Comparison of ENCODE assay signal across 14 mouse cellular contexts in the genomic region with DNA sequence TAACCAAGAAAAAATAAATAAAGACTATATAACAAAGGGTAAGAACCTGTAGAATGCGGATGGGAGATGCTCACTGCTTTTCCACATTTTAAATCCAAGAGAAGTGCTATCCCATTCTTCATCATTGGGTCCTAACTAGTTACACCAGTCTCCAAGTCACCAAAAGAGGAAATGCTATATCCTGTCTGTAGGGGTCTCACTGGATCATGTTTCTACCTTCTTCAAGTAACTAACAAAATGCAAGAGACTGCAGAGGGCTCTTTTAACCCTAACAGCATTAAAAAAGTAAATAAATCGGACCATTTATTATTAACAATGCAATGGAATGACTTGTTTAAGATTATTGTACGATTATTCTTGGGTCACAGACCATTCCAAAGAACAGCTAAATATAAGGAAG. TPM values are rescaled to one million over a fixed set of nuclear protein-coding genes. Genes with fewer than 3 reads are reported as not detected.
A peak's percentile ranks its signal among the peaks of the same experiment; 100 is the strongest.
DNase-seq lines count a peak whose midpoint lies in the region; ATAC-seq and TF ChIP-seq lines count a peak whose summit lies in the region.
"Had no signal": no experiment of that assay in that cellular context is flagged by ENCODE, and none has a peak within 500 bp of the region (broad histone marks: within the 10 kb centered on the region; RNA-seq: fewer than 3 reads in every experiment).

No protein-coding gene starts in this region.

- no peak overlapping the region for H3K4me3 ChIP-seq in hindbrain, embryonic 15.5 days
- no peak overlapping the region for H3K4me3 ChIP-seq in hindbrain, embryonic 12.5 days
- H3K4me3 ChIP-seq in lung, embryonic 14.5 days (ENCODE audit: low read depth, low read length): no peak overlapping the region
- no peak overlapping the region for H3K4me3 ChIP-seq in MEL (ENCODE audit: control insufficient read depth in 1 of 2, insufficient read depth in 1 of 2, low read depth in 2 of 2, low read length in 2 of 2)
- H3K4me3 ChIP-seq in forebrain, embryonic 16.5 days (replicated peaks; ENCODE audit: low read length): no peak overlapping the region
- H3K4me3 ChIP-seq: intestine, embryonic 15.5 days; lung, embryonic 15.5 days had no signal

- TF ChIP-seq RAD21 in MEL (IDR thresholded peaks at IDR 0.05; ENCODE audit: low read depth, low read length): peak; percentile 7; the same call in 1 of the 2 replicates

- H3K9ac ChIP-seq in hindbrain, embryonic 15.5 days: no peak overlapping the region
- H3K9ac ChIP-seq in hindbrain, embryonic 12.5 days: no peak overlapping the region
- H3K9ac ChIP-seq in lung, embryonic 14.5 days: no peak overlapping the region
- no peak overlapping the region for H3K9ac ChIP-seq in MEL (ENCODE audit: control insufficient read depth, low read depth, low read length, poor library complexity, severe bottlenecking)
- no peak overlapping the region for H3K9ac ChIP-seq in forebrain, embryonic 16.5 days (replicated peaks; ENCODE audit: low read depth, low read length)
- H3K9ac ChIP-seq: intestine, embryonic 15.5 days; lung, embryonic 15.5 days had no signal

- peak; percentile 76 for DNase-seq in lung, embryonic 14.5 days
- no peak for DNase-seq in lung, adult 18-20 months
- peak; percentile 6 for DNase-seq in MEL (ENCODE audit: low read depth, low spot score)
- DNase-seq in layer of hippocampus, adult 9-10 months (ENCODE audit: low spot score): no peak
- DNase-seq in spleen, adult 12 weeks (ENCODE audit: low spot score): no peak
- DNase-seq: adrenal gland, postnatal 36 days; cerebellum, adult 9-10 months; heart, adult 11 months; thymus, postnatal 4 days had no signal

- H3K4me1 ChIP-seq in hindbrain, embryonic 15.5 days (replicated peaks): peaks cover 11% of the 10 kb centered on the region
- H3K4me1 ChIP-seq in hindbrain, embryonic 12.5 days: peaks cover 9% of the 10 kb centered on the region
- peaks cover 22% of the 10 kb centered on the region for H3K4me1 ChIP-seq in lung, embryonic 14.5 days (ENCODE audit: insufficient read depth)
- H3K4me1 ChIP-seq in MEL (ENCODE audit: control insufficient read depth in 1 of 2, insufficient read depth in 2 of 2, low read length in 2 of 2): no peaks in the 10 kb centered on the region
- H3K4me1 ChIP-seq in forebrain, embryonic 16.5 days (replicated peaks; ENCODE audit: control insufficient read depth, insufficient read depth, low read length): peaks cover 11% of the 10 kb centered on the region

- H3K27me3 ChIP-seq in hindbrain, embryonic 15.5 days: no peaks in the 10 kb centered on the region
- H3K27me3 ChIP-seq in hindbrain, embryonic 12.5 days: no peaks in the 10 kb centered on the region
- no peaks in the 10 kb centered on the region for H3K27me3 ChIP-seq in lung, embryonic 14.5 days (ENCODE audit: insufficient read depth, low read length)
- no peaks in the 10 kb centered on the region for H3K27me3 ChIP-seq in MEL (ENCODE audit: control insufficient read depth in 1 of 2, insufficient read depth in 2 of 2, low read length in 2 of 2)
- H3K27me3 ChIP-seq in forebrain, embryonic 16.5 days (replicated peaks; ENCODE audit: control insufficient read depth, insufficient read depth, low read length): no peaks in the 10 kb centered on the region
- H3K27me3 ChIP-seq: intestine, embryonic 15.5 days; lung, embryonic 15.5 days had no signal

- TF ChIP-seq CTCF in lung, embryonic 14.5 days (IDR thresholded peaks at IDR 0.05; ENCODE audit: low read depth): peak; percentile 60
- TF ChIP-seq CTCF in MEL (IDR thresholded peaks at IDR 0.05 in 2 of 3, conservative IDR thresholded peaks at IDR 0.05 in 1 of 3; ENCODE audit: control insufficient read depth in 1 of 3, insufficient read depth in 1 of 3, low read depth in 2 of 3, low read length in 3 of 3, poor library complexity in 1 of 3, severe bottlenecking in 1 of 3): peak in 1 of 3 experiments; percentile 1; a peak in 1 of 6 replicates

- no peaks in the 10 kb centered on the region for H3K9me3 ChIP-seq in hindbrain, embryonic 15.5 days
- H3K9me3 ChIP-seq in hindbrain, embryonic 12.5 days (replicated peaks): no peaks in the 10 kb centered on the region
- no peaks in the 10 kb centered on the region for H3K9me3 ChIP-seq in lung, embryonic 14.5 days (ENCODE audit: low read depth, low read length)
- H3K9me3 ChIP-seq in MEL (replicated peaks; ENCODE audit: insufficient read depth, low read length): no peaks in the 10 kb centered on the region
- no peaks in the 10 kb centered on the region for H3K9me3 ChIP-seq in forebrain, embryonic 16.5 days (ENCODE audit: control insufficient read depth, low read length)
- H3K9me3 ChIP-seq: intestine, embryonic 15.5 days; lung, embryonic 15.5 days had no signal

- peak; percentile 74; the same call in 1 of the 2 replicates for ATAC-seq in hindbrain, embryonic 15.5 days (ENCODE audit: low FRiP score, low read depth)
- ATAC-seq in hindbrain, embryonic 12.5 days (ENCODE audit: low FRiP score): no peak
- no peak for ATAC-seq in lung, embryonic 14.5 days (ENCODE audit: insufficient read depth)
- ATAC-seq in forebrain, embryonic 16.5 days: peak; percentile 73
- ATAC-seq: intestine, embryonic 15.5 days had no signal

- no peak for TF ChIP-seq POLR2A in MEL (IDR thresholded peaks at IDR 0.05; ENCODE audit: control insufficient read depth in 1 of 2, insufficient read depth in 1 of 2, low read depth in 1 of 2, low read length in 2 of 2, poor library complexity in 1 of 2)

- WGBS in hindbrain, embryonic 15.5 days: 68% methylated on average over 3 of the region's 3 CpGs
- WGBS in hindbrain, embryonic 12.5 days: 66% methylated on average over 3 of the region's 3 CpGs
- 39% methylated on average over 3 of the region's 3 CpGs for WGBS in lung, embryonic 14.5 days
- WGBS in forebrain, embryonic 16.5 days: 76% methylated on average over 3 of the region's 3 CpGs

- no peak overlapping the region for H3K27ac ChIP-seq in hindbrain, embryonic 15.5 days (replicated peaks)
- no peak overlapping the region for H3K27ac ChIP-seq in hindbrain, embryonic 12.5 days
- no peak overlapping the region for H3K27ac ChIP-seq in lung, embryonic 14.5 days (ENCODE audit: low read depth)
- H3K27ac ChIP-seq in MEL (ENCODE audit: control insufficient read depth, low read depth, low read length): no peak overlapping the region
- H3K27ac ChIP-seq in forebrain, embryonic 16.5 days (ENCODE audit: low read length): no peak overlapping the region
- H3K27ac ChIP-seq: intestine, embryonic 15.5 days; lung, embryonic 15.5 days had no signal

- H3K36me3 ChIP-seq in hindbrain, embryonic 15.5 days: no peaks in the 10 kb centered on the region
- 0 out of 2 replicates have a peak, but pooled peaks cover 6% of the 10 kb centered on the region for H3K36me3 ChIP-seq in hindbrain, embryonic 12.5 days
- H3K36me3 ChIP-seq in lung, embryonic 14.5 days (ENCODE audit: insufficient read depth): peaks cover 12% of the 10 kb centered on the region
- no peaks in the 10 kb centered on the region for H3K36me3 ChIP-seq in MEL (ENCODE audit: control insufficient read depth in 1 of 2, insufficient read depth in 2 of 2, low read length in 2 of 2)
- H3K36me3 ChIP-seq in forebrain, embryonic 16.5 days (ENCODE audit: control insufficient read depth, insufficient read depth): no peaks in the 10 kb centered on the region

- TF ChIP-seq EP300 in MEL (IDR thresholded peaks at IDR 0.05; ENCODE audit: low read depth in 1 of 2, low read length in 2 of 2): no peak

- H3K4me2 ChIP-seq in hindbrain, embryonic 15.5 days: no peak overlapping the region
- no peak overlapping the region for H3K4me2 ChIP-seq in hindbrain, embryonic 12.5 days (replicated peaks)
- H3K4me2 ChIP-seq in lung, embryonic 14.5 days: no peak overlapping the region
- H3K4me2 ChIP-seq in forebrain, embryonic 16.5 days (ENCODE audit: low read length): no peak overlapping the region
- H3K4me2 ChIP-seq: intestine, embryonic 15.5 days; lung, embryonic 15.5 days had no signal

- no peaks in the 10 kb centered on the region for H3K79me2 ChIP-seq in MEL (ENCODE audit: control insufficient read depth, insufficient read depth, low read length, poor library complexity)

TF ChIP-seq in MEL, 35 proteins besides CTCF, POLR2A, EP300 and RAD21:
- TF ChIP-seq KAT2A (conservative IDR thresholded peaks at IDR 0.05; ENCODE audit: low read depth, low read length): no peak
- no peak for TF ChIP-seq CHD2 (IDR thresholded peaks at IDR 0.05; ENCODE audit: low read length)
- TF ChIP-seq SMC3 (IDR thresholded peaks at IDR 0.05; ENCODE audit: low read depth, low read length): no peak
- no peak for TF ChIP-seq NELFE (IDR thresholded peaks at IDR 0.05; ENCODE audit: low read depth, low read length)
- no peak for TF ChIP-seq GATA1 (IDR thresholded peaks at IDR 0.05; ENCODE audit: low read depth, low read length)
- TF ChIP-seq TCF12 (IDR thresholded peaks at IDR 0.05; ENCODE audit: low read depth, low read length): no peak
- no peak for TF ChIP-seq HCFC1 (IDR thresholded peaks at IDR 0.05; ENCODE audit: low read depth, low read length)
- no peak for TF ChIP-seq MXI1 (IDR thresholded peaks at IDR 0.05; ENCODE audit: low read depth, low read length)
- no peak for TF ChIP-seq GABPA (IDR thresholded peaks at IDR 0.05; ENCODE audit: low read depth, low read length)
- no peak for TF ChIP-seq MEF2A (IDR thresholded peaks at IDR 0.05; ENCODE audit: extremely low read depth, insufficient replicate concordance, low read depth, low read length, poor library complexity, severe bottlenecking)
- no peak for TF ChIP-seq USF1 (IDR thresholded peaks at IDR 0.05; ENCODE audit: low read depth, low read length)
- TF ChIP-seq UBTF (IDR thresholded peaks at IDR 0.05; ENCODE audit: borderline replicate concordance, insufficient read depth, low read depth, low read length): no peak
- no peak for TF ChIP-seq MAFK (IDR thresholded peaks at IDR 0.05; ENCODE audit: borderline replicate concordance, low read depth, low read length)
- TF ChIP-seq CHD1 (IDR thresholded peaks at IDR 0.05; ENCODE audit: low read depth, low read length): no peak
- no peak for TF ChIP-seq MAX (IDR thresholded peaks at IDR 0.05; ENCODE audit: low read length)
- TF ChIP-seq MYB (IDR thresholded peaks at IDR 0.05; ENCODE audit: low read depth, low read length): no peak
- no peak for TF ChIP-seq RCOR1 (IDR thresholded peaks at IDR 0.05; ENCODE audit: low read depth, low read length)
- no peak for TF ChIP-seq BHLHE40 (IDR thresholded peaks at IDR 0.05; ENCODE audit: borderline replicate concordance, low read depth, low read length)

RNA-seq across cellular contexts. Expression of a gene that starts 41.2 kb away (rescaled TPM):
- 0.49 TPM in 2 replicates for polyA plus RNA-seq in hindbrain, embryonic 15.5 days (2015; fragmentation: Nextera tagmentation; extraction: Ambion mirVana)
- polyA plus RNA-seq in hindbrain, embryonic 12.5 days (2016; fragmentation: Nextera tagmentation; extraction: Ambion mirVana): 0.23 TPM in 1 of 2 replicates, not detected in the other
- 0.12 TPM in 1 of 2 replicates, not detected in the other for polyA plus RNA-seq in lung, embryonic 14.5 days (2014; fragmentation: Nextera tagmentation; extraction: Ambion mirVana)
- not detected in 2 replicates for total RNA-seq in MEL (2012; rRNA removed)
- polyA plus RNA-seq in MEL (2012; ENCODE audit: insufficient read depth in 1 of 2, insufficient read length in 2 of 2, low read depth in 1 of 2, low replicate concordance in 2 of 2, missing spikeins in 1 of 2): not detected
- polyA plus RNA-seq in forebrain, embryonic 16.5 days (2015; fragmentation: Nextera tagmentation; extraction: Ambion mirVana): not detected in 2 replicates

Comparison
In these comparisons a context has a peak if more than half of its experiments do, and no peak if none do; other contexts are left out.
1. ATAC-seq: peak in hindbrain, embryonic 15.5 days (single experiment) and forebrain, embryonic 16.5 days (single experiment); none in hindbrain, embryonic 12.5 days (single experiment) and lung, embryonic 14.5 days (single experiment).
2. DNase-seq: peak in lung, embryonic 14.5 days (single experiment) and MEL (single experiment); none in lung, adult 18-20 months (0 of 2), layer of hippocampus, adult 9-10 months (single experiment) and spleen, adult 12 weeks (single experiment).